ENCODE assay signal across 13 mouse cellular contexts in genomic region chr15:6260741-6261430, GRCm38 (mm10). TPM values are rescaled to one million over a fixed set of nuclear protein-coding genes. Genes with fewer than 3 reads are reported as not detected.
DNase-seq lines count a peak whose midpoint lies in the region; ATAC-seq and TF ChIP-seq lines count a peak whose summit lies in the region.
"Had no signal": no experiment of that assay in that cellular context is flagged by ENCODE, and none has a peak within 500 bp of the region (broad histone marks: within the 10 kb centered on the region; RNA-seq: fewer than 3 reads in every experiment).

No protein-coding gene starts in this region.

- H3K27ac ChIP-seq in gastrocnemius, adult 2 months: peak overlapping the region; percentile 71
- peak overlapping the region; percentile 66 for H3K27ac ChIP-seq in liver, adult 2 months (replicated peaks; ENCODE audit: insufficient read depth, low read depth, low read length)
- peak overlapping the region; percentile 82 for H3K27ac ChIP-seq in heart, embryonic 16.5 days (ENCODE audit: low read length)
- peak overlapping the region; percentile 94 for H3K27ac ChIP-seq in macrophage
- H3K27ac ChIP-seq in forebrain, embryonic 10.5 days: no peak overlapping the region
- H3K27ac ChIP-seq: hindbrain, embryonic 12.5 days had no signal

- H3K27me3 ChIP-seq in liver, adult 2 months (ENCODE audit: control insufficient read depth, insufficient read depth, low read length): no peaks in the 10 kb centered on the region
- H3K27me3 ChIP-seq in heart, embryonic 16.5 days (ENCODE audit: control insufficient read depth, insufficient read depth, low read length): no peaks in the 10 kb centered on the region
- no peaks in the 10 kb centered on the region for H3K27me3 ChIP-seq in forebrain, embryonic 10.5 days (ENCODE audit: poor library complexity, severe bottlenecking)
- H3K27me3 ChIP-seq: hindbrain, embryonic 12.5 days had no signal

- no peaks in the 10 kb centered on the region for H3K79me2 ChIP-seq in liver, adult 2 months (ENCODE audit: control insufficient read depth, insufficient read depth, low read length)
- no peaks in the 10 kb centered on the region for H3K79me2 ChIP-seq in macrophage (ENCODE audit: inconsistent target)

- no peak for TF ChIP-seq CTCF in gastrocnemius, adult 2 months (IDR thresholded peaks at IDR 0.05)
- no peak for TF ChIP-seq CTCF in liver, adult 2 months (IDR thresholded peaks at IDR 0.05; ENCODE audit: low read depth, low read length)

- 55% methylated on average over 6 of the region's 6 CpGs for WGBS in liver, adult 2 months
- WGBS in heart, embryonic 16.5 days: 51% methylated on average over 6 of the region's 6 CpGs
- 46% methylated on average over 6 of the region's 6 CpGs for WGBS in macrophage (ENCODE audit: missing documents)
- WGBS in forebrain, embryonic 10.5 days: 86% methylated on average over 6 of the region's 6 CpGs

- intact Hi-C loops in gastrocnemius, adult 2 months (cut with DNase I): no loop called here

- no peak for DNase-seq in gastrocnemius, adult 2 months
- DNase-seq in gastrocnemius, adult 18-20 months (ENCODE audit: low spot score): no peak
- no peak for DNase-seq in liver, adult 2 months (ENCODE audit: extremely low read depth, low read depth, low spot score)
- DNase-seq in liver (no peak), MN1 (ENCODE audit: low spot score) (no peak)
- DNase-seq in forebrain, embryonic 10.5 days (ENCODE audit: extremely low spot score, low spot score): no peak
- DNase-seq: lung, postnatal 14 days; spleen, adult 18-20 months; thymus, postnatal 4 days had no signal

- no peak for TF ChIP-seq POLR2A in liver, adult 2 months (IDR thresholded peaks at IDR 0.05; ENCODE audit: extremely low read depth, insufficient read depth, low read length)

- no peaks in the 10 kb centered on the region for H3K36me3 ChIP-seq in liver, adult 2 months (ENCODE audit: control insufficient read depth, insufficient read depth, low read length)
- no peaks in the 10 kb centered on the region for H3K36me3 ChIP-seq in heart, embryonic 16.5 days (ENCODE audit: control insufficient read depth, insufficient read depth)
- H3K36me3 ChIP-seq in macrophage (ENCODE audit: inconsistent target): no peaks in the 10 kb centered on the region
- no peaks in the 10 kb centered on the region for H3K36me3 ChIP-seq in forebrain, embryonic 10.5 days (replicated peaks)
- H3K36me3 ChIP-seq: G1E; hindbrain, embryonic 12.5 days had no signal

- 0 out of 2 replicates have a peak, but pooled peaks have one; percentile 26 for ATAC-seq in heart, embryonic 16.5 days (replicated peaks; ENCODE audit: extremely low read depth, insufficient read depth, low FRiP score)

- no peaks in the 10 kb centered on the region for H3K9me3 ChIP-seq in heart, embryonic 16.5 days (replicated peaks; ENCODE audit: control insufficient read depth, low read length)
- no peaks in the 10 kb centered on the region for H3K9me3 ChIP-seq in forebrain, embryonic 10.5 days
- H3K9me3 ChIP-seq: G1E; hindbrain, embryonic 12.5 days had no signal

- no peak overlapping the region for H3K4me2 ChIP-seq in heart, embryonic 16.5 days (ENCODE audit: low read depth, low read length)
- H3K4me2 ChIP-seq: hindbrain, embryonic 12.5 days had no signal

- no peak overlapping the region for H3K4me3 ChIP-seq in gastrocnemius, adult 2 months
- H3K4me3 ChIP-seq in liver, adult 2 months (ENCODE audit: insufficient read depth, low read depth, low read length): no peak overlapping the region
- H3K4me3 ChIP-seq in heart, embryonic 16.5 days (ENCODE audit: low read length): no peak overlapping the region
- no peak overlapping the region for H3K4me3 ChIP-seq in macrophage (ENCODE audit: inconsistent target)
- H3K4me3 ChIP-seq in forebrain, embryonic 10.5 days: no peak overlapping the region
- H3K4me3 ChIP-seq: hindbrain, embryonic 12.5 days had no signal

- peaks cover 10% of the 10 kb centered on the region; the same call in 1 of the 2 replicates for H3K4me1 ChIP-seq in liver, adult 2 months (ENCODE audit: control insufficient read depth, insufficient read depth, low read length)
- H3K4me1 ChIP-seq in heart, embryonic 16.5 days (ENCODE audit: control insufficient read depth, insufficient read depth, low read length): 0 out of 2 replicates have a peak, but pooled peaks cover 2% of the 10 kb centered on the region
- H3K4me1 ChIP-seq in forebrain, embryonic 10.5 days: no peaks in the 10 kb centered on the region
- H3K4me1 ChIP-seq: hindbrain, embryonic 12.5 days had no signal

- no peak overlapping the region for H3K9ac ChIP-seq in liver, adult 2 months (ENCODE audit: low read depth, low read length)
- no peak overlapping the region for H3K9ac ChIP-seq in heart, embryonic 16.5 days (ENCODE audit: low read length)
- H3K9ac ChIP-seq: hindbrain, embryonic 12.5 days had no signal

RNA-seq across cellular contexts. Expression of gene Dab2, which starts 38.7 kb away (rescaled TPM):
- 10 to 100 TPM; 10.5 to 11.0 TPM for total RNA-seq in gastrocnemius, adult 2 months (2021)
- total RNA-seq in gastrocnemius, adult 18-20 months (2021): 10 to 100 TPM in 1 of 2 experiments, 1 to 10 TPM in 1; 4.9 to 11.5 TPM
- 7.9 and 8.9 TPM in 2 replicates for total RNA-seq in liver, adult 2 months (2014; rRNA removed)
- polyA plus RNA-seq in liver, adult 2 months (2012; rRNA removed): 4.2 and 8.1 TPM in 2 replicates
- polyA plus RNA-seq in heart, embryonic 16.5 days (2015; fragmentation: Nextera tagmentation; extraction: Ambion mirVana): 21.3 and 27.3 TPM in 2 replicates
- 1,000 to 10,000 TPM in 14 of 26 experiments, 100 to 1,000 TPM in 12; 285 to 3,101 (median 1,062) TPM for total RNA-seq in macrophage (2018; cell fraction: chromatin; rRNA removed)
- total RNA-seq in macrophage (2018; cell fraction: cytosol; rRNA removed): 100 to 1,000 TPM; 111 to 442 (median 285) TPM
- 1,000 to 10,000 TPM in 10 of 26 experiments, 100 to 1,000 TPM in 16; 193 to 2,686 (median 693) TPM for total RNA-seq in macrophage (2018; cell fraction: nucleus; rRNA removed)
- polyA plus RNA-seq in macrophage (2018): 220 to 1,182 TPM (median 506 TPM) in 3 replicates
- polyA plus RNA-seq in forebrain, embryonic 10.5 days (2016; fragmentation: Nextera tagmentation; extraction: Ambion mirVana): 33.2 and 33.7 TPM in 2 replicates
- polyA plus RNA-seq: G1E had no signal
